Mouse (Mus musculus) small intestine, adult 2 months (tissue): ENCODE results near the gene Slc1a2.

ENCODE experiments used
- CTCF ChIP-seq: fragments of 200-500 bp; IDR thresholded peaks from 2 replicates; pipeline ENCODE4 v1.5.1; 2012; ENCODE audit warnings: low read depth, mild to moderate bottlenecking, control low read depth, inconsistent platforms, low read length, moderate library complexity, mixed read lengths; ENCODE audit not compliant: insufficient replicate concordance, insufficient read length; ENCODE audit errors: extremely low read depth
- POLR2A ChIP-seq: fragments of 200-500 bp; IDR thresholded peaks from 2 replicates; pipeline ENCODE4 v1.6.1; 2012; ENCODE audit warnings: low read depth, mild to moderate bottlenecking, control low read depth, inconsistent platforms, low read length, moderate library complexity

- no peak for TF ChIP-seq POLR2A
- TF ChIP-seq CTCF, result no peak
These were observed 76.6 kb downstream of the Slc1a2 start for GRCm38 (mm10) chr2:102735031-102735430.
